Mouse (Mus musculus) forebrain, embryonic 13.5 days (tissue): Measurements from ENCODE around the gene Pafah2. TPM values are rescaled to one million over a fixed set of nuclear protein-coding genes. Genes with fewer than 3 reads are reported as not detected.
A peak's percentile ranks its signal among the peaks of the same experiment; 100 is the strongest.

ENCODE experiments used
- ATAC-seq: fragments of 200-750 bp; cut with Nextera tagmentation; 2 replicates; pipeline ENCODE4 v1.8.0; 2017
- H3K27ac ChIP-seq: fragments of 300-500 bp; sonication (generic); 2 replicates; pipeline ENCODE4 v1.5.1; 2015; ENCODE audit warnings: inconsistent platforms, mild to moderate bottlenecking, moderate library complexity
- H3K27me3 ChIP-seq: fragments of 300-500 bp; sonication (generic); 2 replicates; pipeline ENCODE4 v1.6.1; 2015; ENCODE audit warnings: mild to moderate bottlenecking, inconsistent platforms
- H3K36me3 ChIP-seq: fragments of 300-500 bp; sonication (generic); 2 replicates; pipeline ENCODE4 v1.6.1; 2015; ENCODE audit warnings: mild to moderate bottlenecking, inconsistent platforms; ENCODE audit not compliant: poor library complexity, severe bottlenecking
- H3K4me1 ChIP-seq: fragments of 300-500 bp; sonication (generic); 2 replicates; pipeline ENCODE4 v1.6.1; 2015; ENCODE audit warnings: inconsistent platforms
- H3K4me2 ChIP-seq: fragments of 300-500 bp; sonication (generic); 2 replicates; pipeline ENCODE4 v1.6.1; 2015; ENCODE audit warnings: inconsistent platforms, mild to moderate bottlenecking, moderate library complexity
- H3K4me3 ChIP-seq: fragments of 300-500 bp; sonication (generic); 2 replicates; pipeline ENCODE4 v1.5.1; 2015; ENCODE audit warnings: mild to moderate bottlenecking, inconsistent platforms
- H3K9ac ChIP-seq: fragments of 300-500 bp; sonication (generic); 2 replicates; pipeline ENCODE4 v1.6.1; 2015; ENCODE audit warnings: mild to moderate bottlenecking, inconsistent platforms
- H3K9me3 ChIP-seq: fragments of 300-500 bp; sonication (generic); replicated peaks from 2 replicates; pipeline ENCODE4 v1.6.1; 2016; ENCODE audit warnings: inconsistent platforms
- WGBS: fragments of 180-500 bp; shearing (Covaris S2); methylation state at CpG from one replicate; pipeline ENCODE4 v1.1.7; 2015; 5-methylcytosine and 5-hydroxymethylcytosine counted together
- polyA plus RNA-seq: library from polyadenylated mRNA; unstranded; fragments of >200 nt; fragmentation: Nextera tagmentation; extraction: Ambion mirVana; gene quantifications from 2 replicates; pipeline ENCODE4 v1.2.1, GENCODE M21; 2015

The Pafah2 gene
- polyA plus RNA-seq, 1 experiment from 2014 or later: 6.3 TPM

DNA sequence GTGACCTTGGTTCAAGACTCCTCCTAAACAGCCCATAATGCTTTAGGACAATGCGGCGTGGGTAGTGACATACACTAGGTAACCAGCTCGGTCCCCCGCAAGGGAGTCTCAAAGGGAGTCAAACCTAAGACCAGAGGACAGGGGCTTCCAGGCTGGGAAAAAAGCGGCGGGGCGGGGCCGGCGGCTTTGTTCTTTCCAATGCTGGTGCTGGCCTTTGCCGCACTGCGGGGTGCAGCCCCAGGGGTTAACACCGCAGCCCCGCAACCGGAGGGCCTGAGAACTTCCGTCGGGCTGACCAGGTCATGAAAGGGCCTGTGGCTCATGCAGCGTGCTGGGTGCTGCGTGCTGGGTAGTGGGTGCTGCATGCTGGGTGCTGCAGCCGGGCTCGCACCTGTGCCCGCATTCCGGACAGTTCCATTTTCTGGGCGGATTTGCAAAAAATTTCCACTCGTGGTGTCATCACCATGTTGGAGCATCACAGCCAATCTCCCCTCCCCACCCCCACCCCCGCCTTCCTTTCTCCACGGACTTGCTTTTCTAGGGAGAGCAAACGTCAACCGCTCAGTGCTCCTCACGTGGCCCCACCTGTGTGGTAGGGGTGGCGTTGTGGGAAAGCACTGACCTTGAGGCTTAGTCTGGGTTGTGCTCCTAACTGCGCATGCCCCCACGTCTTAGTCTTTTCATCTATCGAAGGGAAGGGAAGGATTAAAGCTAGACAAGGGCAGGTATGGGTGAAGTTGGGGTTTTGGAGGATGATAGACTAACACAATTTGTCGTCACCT is 57.7 kb downstream of the Pafah2 start:
- Histone ChIP-seq H3K4me1 (peaks cover 37% of the 10 kb centered on the region), H3K4me3 (no peak overlapping the region), H3K36me3 (no peaks in the 10 kb centered on the region), H3K27me3 (peaks cover 18% of the 10 kb centered on the region), H3K9ac (0 out of 2 replicates have a peak overlapping the region, but pooled peaks have one; percentile 30), H3K9me3 (no peaks in the 10 kb centered on the region), H3K4me2 (peak overlapping the region; percentile 39), H3K27ac (no peak overlapping the region)
- ATAC-seq: no peak
- 27% methylated on average over 34 of the region's 34 CpGs for WGBS

DNA sequence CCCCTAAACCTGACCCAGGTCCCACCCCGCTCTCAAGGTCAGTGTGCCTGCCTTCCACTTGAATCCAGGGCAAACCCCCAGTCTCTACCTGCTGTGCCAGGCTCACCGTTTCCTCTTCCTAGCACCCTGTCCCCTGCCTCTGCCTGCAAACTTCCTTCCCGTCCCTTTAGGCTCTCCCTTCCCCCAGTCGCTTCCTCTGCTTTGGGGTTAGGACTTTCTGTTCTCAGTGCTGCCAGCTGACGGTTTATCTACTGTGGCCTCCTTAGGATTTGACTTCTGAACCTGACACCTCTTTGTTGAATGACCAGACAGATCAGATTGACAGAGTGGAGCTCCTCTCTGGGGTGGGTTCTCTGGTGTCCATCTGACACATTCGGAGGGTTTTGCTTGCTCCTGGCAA is 59.2 kb downstream of the Pafah2 start:
- no peak overlapping the region for H3K4me2 ChIP-seq
- H3K9ac ChIP-seq: no peak overlapping the region
- no peak overlapping the region for H3K27ac ChIP-seq
- H3K4me3 ChIP-seq: no peak overlapping the region
- ATAC-seq: no peak
- 55% methylated on average over 6 of the region's 6 CpGs for WGBS
- H3K36me3 ChIP-seq: no peaks in the 10 kb centered on the region
- H3K9me3 ChIP-seq: no peaks in the 10 kb centered on the region
- peaks cover 18% of the 10 kb centered on the region for H3K27me3 ChIP-seq
- H3K4me1 ChIP-seq: peaks cover 22% of the 10 kb centered on the region

DNA sequence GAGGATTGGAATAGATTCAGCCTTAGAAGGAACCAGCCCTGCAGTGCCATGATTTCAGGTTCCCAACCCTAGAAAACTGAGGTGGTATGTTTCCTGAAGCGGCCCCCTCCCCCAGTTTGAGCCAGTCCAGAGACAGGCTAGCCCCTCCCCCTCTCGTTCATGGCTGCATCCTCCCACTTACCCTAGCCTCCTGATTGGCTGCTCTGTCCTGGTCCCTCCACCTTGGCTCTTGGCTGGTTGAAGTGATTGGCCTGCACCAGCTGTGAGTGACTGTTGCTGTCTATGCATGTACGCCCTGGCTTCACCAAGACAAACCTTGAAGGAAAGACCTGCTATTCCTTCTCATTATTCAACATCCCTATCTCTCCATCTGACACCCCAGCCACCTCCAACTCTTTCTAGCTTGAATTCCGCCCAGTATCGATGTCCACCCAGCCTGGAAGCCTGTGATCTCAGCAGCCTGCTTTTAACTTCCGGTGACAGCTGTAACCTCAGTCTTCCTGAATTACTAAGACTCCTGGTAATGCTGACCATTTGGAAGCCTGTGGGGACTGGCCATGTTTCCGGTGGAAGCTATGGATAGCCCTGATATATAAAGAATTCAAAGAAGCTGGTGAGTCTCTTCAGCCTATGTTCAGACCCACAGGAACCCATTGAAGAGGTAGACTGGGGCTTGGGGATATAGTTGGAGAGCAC is 61.2 kb downstream of the Pafah2 start:
- no peak for ATAC-seq
- no peaks in the 10 kb centered on the region for H3K36me3 ChIP-seq
- no peak overlapping the region for H3K9ac ChIP-seq
- 63% methylated on average over 7 of the region's 7 CpGs for WGBS
- peaks cover 5% of the 10 kb centered on the region for H3K4me1 ChIP-seq
- no peak overlapping the region for H3K4me2 ChIP-seq
- H3K27ac ChIP-seq: no peak overlapping the region
- no peak overlapping the region for H3K4me3 ChIP-seq
- peaks cover 18% of the 10 kb centered on the region for H3K27me3 ChIP-seq
- H3K9me3 ChIP-seq: no peaks in the 10 kb centered on the region

DNA sequence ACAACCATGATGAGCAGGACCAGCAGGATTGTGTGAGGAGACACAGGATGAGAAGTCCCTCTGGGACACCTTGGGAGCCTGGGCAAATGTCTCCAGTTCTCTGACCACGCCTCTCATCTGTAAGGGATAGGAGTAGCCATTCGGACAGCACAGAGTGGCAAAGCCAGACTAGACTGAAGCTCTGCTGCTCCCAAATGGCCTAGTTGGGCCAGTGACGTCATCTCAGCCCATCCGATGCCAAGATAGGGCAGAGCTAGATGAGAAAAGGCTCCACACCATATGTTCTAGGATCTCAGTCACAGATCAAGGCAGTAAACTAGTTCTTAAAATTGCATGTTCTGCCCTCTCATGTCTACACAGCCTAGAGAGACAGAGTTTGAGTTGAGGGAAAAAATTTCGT is 62.7 kb downstream of the Pafah2 start:
- H3K27me3 ChIP-seq: peaks cover 12% of the 10 kb centered on the region
- ATAC-seq: no peak
- peaks cover under 1% of the 10 kb centered on the region; the same call in 1 of the 2 replicates for H3K4me1 ChIP-seq
- H3K9ac ChIP-seq: no peak overlapping the region
- no peak overlapping the region for H3K27ac ChIP-seq
- no peak overlapping the region for H3K4me3 ChIP-seq
- no peak overlapping the region for H3K4me2 ChIP-seq
- H3K9me3 ChIP-seq: no peaks in the 10 kb centered on the region
- H3K36me3 ChIP-seq: no peaks in the 10 kb centered on the region
- WGBS: 80% methylated on average over 5 of the region's 5 CpGs

DNA sequence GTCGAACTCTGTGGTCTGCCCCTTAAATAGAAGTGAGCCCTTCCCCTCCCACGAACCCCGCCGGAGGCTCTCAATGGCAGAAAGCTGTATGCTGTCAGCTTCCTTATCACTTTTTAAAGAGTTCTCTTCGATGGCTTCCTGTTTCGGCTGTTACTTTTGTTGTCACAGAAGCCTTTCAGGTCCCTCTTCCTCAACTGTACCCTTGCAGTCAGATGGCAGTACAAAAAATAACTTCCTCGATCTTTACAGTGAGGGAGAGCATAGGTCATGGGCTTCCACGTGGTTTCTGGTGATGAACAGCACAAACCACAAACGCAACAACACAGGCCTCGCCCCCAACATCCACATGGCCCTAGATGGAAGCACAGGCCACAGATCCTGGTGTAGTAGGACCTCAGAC is 64.2 kb downstream of the Pafah2 start:
- ATAC-seq: no peak
- Histone ChIP-seq H3K9ac (no peak overlapping the region), H3K4me3 (no peak overlapping the region), H3K4me2 (no peak overlapping the region), H3K9me3 (no peaks in the 10 kb centered on the region), H3K27me3 (peaks cover 5% of the 10 kb centered on the region; the same call in 1 of the 2 replicates), H3K27ac (no peak overlapping the region), H3K36me3 (no peaks in the 10 kb centered on the region), H3K4me1 (no peaks in the 10 kb centered on the region)
- 83% methylated on average over 10 of the region's 10 CpGs for WGBS

DNA sequence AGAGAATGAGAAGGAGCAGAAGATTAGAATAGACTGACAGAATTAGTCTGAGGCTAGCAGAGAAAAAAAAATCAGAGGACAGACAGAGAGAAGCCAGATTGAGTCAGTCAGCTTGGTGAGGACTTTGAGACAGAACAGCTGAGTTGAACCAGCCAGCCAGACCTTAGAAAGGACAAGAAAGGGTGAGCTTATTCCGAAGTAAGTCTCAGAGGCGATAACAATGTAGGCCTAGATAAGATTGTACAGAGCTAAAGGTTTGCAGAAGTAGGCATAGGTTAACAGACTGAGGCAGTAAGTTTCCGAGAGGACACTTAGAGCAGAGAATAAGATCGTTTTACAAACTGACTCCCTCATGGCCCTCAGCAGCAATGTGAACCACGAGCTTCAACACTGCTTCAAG is 65.1 kb downstream of the Pafah2 start:
- no peak overlapping the region for H3K4me3 ChIP-seq
- WGBS: 89% methylated on average over 5 of the region's 5 CpGs
- H3K27me3 ChIP-seq: peaks cover under 1% of the 10 kb centered on the region; the same call in 1 of the 2 replicates
- H3K9ac ChIP-seq: no peak overlapping the region
- H3K4me2 ChIP-seq: no peak overlapping the region
- H3K4me1 ChIP-seq: peaks cover 8% of the 10 kb centered on the region
- no peaks in the 10 kb centered on the region for H3K36me3 ChIP-seq
- no peak overlapping the region for H3K27ac ChIP-seq
- H3K9me3 ChIP-seq: no peaks in the 10 kb centered on the region
- no peak for ATAC-seq

DNA sequence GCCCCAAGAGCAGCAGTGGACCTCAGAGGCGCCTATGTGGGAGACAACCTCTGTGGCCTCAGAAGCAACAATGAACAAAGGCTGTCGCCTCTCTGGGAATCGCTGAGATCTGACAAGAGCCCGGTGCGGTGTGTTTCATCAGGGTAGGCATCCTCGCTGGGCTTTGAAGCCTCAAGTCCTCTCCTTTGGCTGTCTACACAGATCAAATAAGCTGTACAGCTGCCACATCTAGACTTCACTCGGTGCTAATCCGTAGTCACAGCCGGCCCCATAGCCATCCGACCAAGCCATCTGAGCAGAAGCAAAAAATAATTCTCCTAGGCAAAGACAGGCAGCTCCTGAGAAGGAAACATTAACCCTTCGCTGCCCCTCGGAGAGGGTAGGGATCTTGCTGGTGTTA is 69.7 kb downstream of the Pafah2 start:
- WGBS: 32% methylated on average over 12 of the region's 12 CpGs
- H3K4me1 ChIP-seq: peaks cover 21% of the 10 kb centered on the region

DNA sequence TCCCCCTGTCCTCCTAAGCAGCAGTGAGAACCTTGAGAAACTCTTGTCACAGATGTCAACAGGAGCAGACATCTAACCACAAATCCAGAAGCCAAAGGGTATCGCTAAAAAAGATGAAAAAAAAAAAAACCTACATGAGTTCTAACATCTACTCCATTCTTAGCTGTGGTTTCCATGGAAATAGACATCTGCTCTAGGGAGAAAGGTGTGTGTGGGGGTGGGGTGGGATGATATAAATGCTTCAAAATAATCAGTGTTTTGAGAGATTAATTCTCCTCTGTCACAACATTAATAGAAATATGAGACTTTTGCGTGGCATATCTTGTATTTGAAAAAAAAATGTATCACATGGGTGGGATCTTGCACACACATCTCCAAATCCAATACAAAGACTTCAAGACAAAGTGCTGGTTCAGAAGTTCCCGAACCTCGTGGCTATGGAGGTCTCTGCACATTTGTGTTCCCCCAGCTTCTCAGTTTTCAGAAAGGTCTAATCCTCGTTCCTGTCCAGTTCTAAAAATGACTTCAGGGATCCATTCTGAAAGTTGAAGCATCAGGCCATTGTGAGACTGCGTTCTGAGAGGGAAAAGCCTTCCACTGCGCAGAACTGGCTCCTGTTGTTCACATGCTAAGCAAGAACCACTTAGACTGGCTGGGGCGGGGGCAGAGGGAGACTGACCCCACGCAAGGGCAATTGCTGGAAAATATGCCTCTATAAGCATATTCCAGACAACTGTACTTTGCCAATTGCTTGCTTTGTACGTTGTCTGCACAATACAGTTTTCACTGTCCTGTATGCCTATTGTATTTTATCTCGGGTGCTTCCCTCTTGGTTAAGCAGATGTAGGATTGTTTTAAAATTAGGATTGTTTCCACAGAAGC is 70.5 kb downstream of the Pafah2 start:
- Histone ChIP-seq H3K27ac (peak overlapping the region; percentile 99), H3K4me3 (peak overlapping the region; percentile 96), H3K27me3 (no peaks in the 10 kb centered on the region), H3K4me1 (peaks cover 29% of the 10 kb centered on the region), H3K9ac (peak overlapping the region; percentile 98), H3K4me2 (peak overlapping the region; percentile 92), H3K36me3 (peaks cover 9% of the 10 kb centered on the region), H3K9me3 (no peaks in the 10 kb centered on the region)
- ATAC-seq: no peak
- WGBS: 59% methylated on average over 11 of the region's 11 CpGs

More for the DNA sequence above, 69.7 kb downstream of the Pafah2 start:
- Histone ChIP-seq H3K9me3 (no peaks in the 10 kb centered on the region), H3K4me2 (peak overlapping the region; percentile 92), H3K27ac (peak overlapping the region; percentile 99), H3K9ac (peak overlapping the region; percentile 50), H3K36me3 (peaks cover 2% of the 10 kb centered on the region), H3K27me3 (no peaks in the 10 kb centered on the region), H3K4me3 (peak overlapping the region; percentile 1; the same call in 1 of the 2 replicates)
- ATAC-seq: no peak

DNA sequence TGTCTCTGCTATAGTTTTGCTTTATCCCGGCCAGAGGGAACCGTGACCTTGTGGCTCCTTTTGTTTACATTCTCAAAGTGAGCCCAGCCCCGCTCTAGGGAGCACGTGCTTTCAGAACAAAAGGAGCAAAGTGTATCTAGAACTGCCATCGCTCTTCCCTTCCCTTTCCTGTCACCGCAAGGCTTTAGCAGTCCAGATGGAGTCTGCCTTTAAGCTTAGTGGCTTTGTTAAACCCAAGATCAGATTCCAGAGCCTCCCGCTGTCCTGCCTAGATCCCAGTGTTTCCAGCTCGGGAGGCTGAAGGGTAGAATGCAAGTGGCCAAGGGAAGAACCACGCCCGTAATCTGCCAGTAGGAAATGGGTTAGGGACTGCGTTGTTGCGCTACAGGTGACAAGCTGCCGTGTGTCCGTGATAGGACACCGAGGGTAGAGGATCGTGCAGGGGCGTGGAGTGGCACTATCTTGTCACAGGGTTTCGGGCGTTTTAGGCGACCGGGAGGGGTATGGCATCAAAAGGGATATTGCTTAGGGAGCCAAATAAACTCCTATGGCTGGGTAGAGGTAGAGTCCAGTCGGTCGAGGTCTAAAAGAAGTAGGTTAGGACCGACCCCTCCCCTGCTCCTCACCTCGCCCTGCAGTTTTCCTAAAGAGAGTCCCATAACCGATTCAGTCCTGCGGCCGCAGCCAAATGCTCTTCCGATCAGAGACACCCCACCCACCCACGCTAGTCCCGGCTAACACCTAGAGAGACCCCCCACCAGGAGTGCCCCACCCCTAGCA is 71.5 kb downstream of the Pafah2 start:
- WGBS: 1% methylated on average over 31 of the region's 31 CpGs
- ATAC-seq: peak; percentile 34

DNA sequence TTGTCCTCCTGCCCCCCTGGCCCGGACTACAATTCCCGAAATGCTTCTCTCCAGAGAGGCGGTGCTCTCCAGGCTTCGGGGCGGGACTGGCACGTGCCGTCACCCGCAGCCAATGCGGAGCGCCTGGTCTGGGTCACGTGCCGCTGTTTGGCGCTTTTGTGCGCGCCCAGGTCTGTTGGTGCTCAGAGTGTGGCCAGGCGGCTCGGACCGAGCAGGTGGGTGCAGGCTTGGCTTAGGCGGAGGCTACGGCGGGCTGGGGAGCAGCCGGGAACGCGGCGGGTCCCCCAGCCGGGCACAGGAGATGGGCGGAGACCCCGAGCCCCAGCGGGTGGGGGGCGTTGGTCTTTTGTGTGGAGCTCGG is 72.1 kb downstream of the Pafah2 start, which contains the start of gene Stmn1:
Gene Stmn1, plus strand, starts transcription at position 106 of the 361 bp plus-strand sequence.
- whole genome bisulfite sequencing: under 1% methylated on average over 31 of the region's 31 CpGs
- H3K4me1 ChIP-seq: peaks cover 44% of the 10 kb centered on the region

More for the DNA sequence above, 71.5 kb downstream of the Pafah2 start:
- Histone ChIP-seq H3K27ac (peak overlapping the region; percentile 99), H3K9ac (peak overlapping the region; percentile 98), H3K4me1 (peaks cover 39% of the 10 kb centered on the region), H3K4me2 (peak overlapping the region; percentile 92), H3K4me3 (peak overlapping the region; percentile 96), H3K9me3 (no peaks in the 10 kb centered on the region), H3K36me3 (peaks cover 18% of the 10 kb centered on the region), H3K27me3 (no peaks in the 10 kb centered on the region)

More for the DNA sequence above, 72.1 kb downstream of the Pafah2 start, which contains the start of gene Stmn1:
- peak within 1 kb of the TSS; percentile 98 for H3K9ac ChIP-seq
- peak within 1 kb of the TSS; percentile 96 for H3K4me3 ChIP-seq
- H3K9me3 ChIP-seq: no peaks in the 10 kb centered on the region
- peak; percentile 96 for ATAC-seq
- peak within 1 kb of the TSS; percentile 92 for H3K4me2 ChIP-seq
- H3K36me3 ChIP-seq: peaks cover 24% of the 10 kb centered on the region
- no peaks in the 10 kb centered on the region for H3K27me3 ChIP-seq
- peak within 1 kb of the TSS; percentile 99 for H3K27ac ChIP-seq
